Mouse (Mus musculus): ENCODE measurements around the gene Ube2e2.

Ube2e2 gene

GRCm38 (mm10) chr14:18893947-18894445, at the start of gene Ube2e2:
TSS of gene Ube2e2 (minus strand) at chr14:18894267.
- no peak for DNase-seq (ENCODE audit: low spot score in 2 of 2)

- no peak for DNase-seq (ENCODE audit: low spot score in 2 of 2)
Measured at GRCm38 (mm10) chr14:18940068-18940467, 46.0 kb upstream of the Ube2e2 start.

- DNase-seq (ENCODE audit: low spot score in 2 of 2) = no peak
Measured at GRCm38 (mm10) chr14:18903553-18903952, 9.5 kb upstream of the Ube2e2 start.

- DNase-seq (ENCODE audit: low spot score in 2 of 2) = peak; percentile 24 to 56
Measured at GRCm38 (mm10) chr14:18893121-18893946, 733 bp downstream of the Ube2e2 start.

GRCm38 (mm10) chr14:18889571-18889970, 4.5 kb downstream of the Ube2e2 start:
- no peak for DNase-seq (ENCODE audit: low spot score in 2 of 2)

GRCm38 (mm10) chr14:18882493-18882892, 11.6 kb downstream of the Ube2e2 start:
- DNase-seq (ENCODE audit: low spot score in 2 of 2) = no peak

GRCm38 (mm10) chr14:18870716-18871115, 23.4 kb downstream of the Ube2e2 start:
- DNase-seq (ENCODE audit: low spot score in 2 of 2) = no peak

- DNase-seq (ENCODE audit: low spot score in 2 of 2) = no peak
Measured at GRCm38 (mm10) chr14:18828661-18829060, 65.4 kb downstream of the Ube2e2 start.

GRCm38 (mm10) chr14:18826753-18827152, 67.3 kb downstream of the Ube2e2 start:
- DNase-seq (ENCODE audit: low spot score in 2 of 2) = no peak

GRCm38 (mm10) chr14:18820713-18821112, 73.4 kb downstream of the Ube2e2 start:
- no peak for DNase-seq (ENCODE audit: low spot score in 2 of 2)

GRCm38 (mm10) chr14:18796857-18797256, 97.2 kb downstream of the Ube2e2 start:
- no peak for DNase-seq (ENCODE audit: low spot score in 2 of 2)

GRCm38 (mm10) chr14:18795787-18796186, 98.3 kb downstream of the Ube2e2 start:
- no peak for DNase-seq (ENCODE audit: low spot score in 2 of 2)

GRCm38 (mm10) chr14:18778993-18779675, 114.9 kb downstream of the Ube2e2 start:
- no peak for DNase-seq (ENCODE audit: low spot score in 2 of 2)

- DNase-seq (ENCODE audit: low spot score in 2 of 2) = no peak
Measured at GRCm38 (mm10) chr14:18778241-18778640, 115.8 kb downstream of the Ube2e2 start.

GRCm38 (mm10) chr14:18776132-18776531, 117.9 kb downstream of the Ube2e2 start:
- DNase-seq (ENCODE audit: low spot score in 2 of 2) = no peak

GRCm38 (mm10) chr14:18773724-18774123, 120.3 kb downstream of the Ube2e2 start:
- no peak for DNase-seq (ENCODE audit: low spot score in 2 of 2)

- DNase-seq (ENCODE audit: low spot score in 2 of 2) = no peak
Measured at GRCm38 (mm10) chr14:18759601-18760356, 134.3 kb downstream of the Ube2e2 start.

- DNase-seq (ENCODE audit: low spot score in 2 of 2) = no peak
Measured at GRCm38 (mm10) chr14:18758595-18759532, 135.2 kb downstream of the Ube2e2 start.

- no peak for DNase-seq (ENCODE audit: low spot score in 2 of 2)
Measured at GRCm38 (mm10) chr14:18758003-18758402, 136.1 kb downstream of the Ube2e2 start.

- no peak for DNase-seq (ENCODE audit: low spot score in 2 of 2)
Measured at GRCm38 (mm10) chr14:18755410-18755809, 138.7 kb downstream of the Ube2e2 start.

GRCm38 (mm10) chr14:18754595-18754994, 139.5 kb downstream of the Ube2e2 start:
- no peak for DNase-seq (ENCODE audit: low spot score in 2 of 2)

All from spleen, postnatal 14 days (tissue).